Mouse (Mus musculus) urinary bladder, postnatal 36 days (tissue): ENCODE measurements around the gene Cdk1.
"Not testable (repeated sequence)": the region's sequence is repeated elsewhere in the genome, so short reads cannot be mapped to it uniquely, and the experiment has no call there.

ENCODE experiments used
- DNase-seq, 2 experiments: peaks; one replicate each; pipeline ENCODE4 v3.0.0; 2022; ENCODE audit warnings: low spot score in 2 of 2, mixed read lengths in 1 of 2

Cdk1 gene

DNA sequence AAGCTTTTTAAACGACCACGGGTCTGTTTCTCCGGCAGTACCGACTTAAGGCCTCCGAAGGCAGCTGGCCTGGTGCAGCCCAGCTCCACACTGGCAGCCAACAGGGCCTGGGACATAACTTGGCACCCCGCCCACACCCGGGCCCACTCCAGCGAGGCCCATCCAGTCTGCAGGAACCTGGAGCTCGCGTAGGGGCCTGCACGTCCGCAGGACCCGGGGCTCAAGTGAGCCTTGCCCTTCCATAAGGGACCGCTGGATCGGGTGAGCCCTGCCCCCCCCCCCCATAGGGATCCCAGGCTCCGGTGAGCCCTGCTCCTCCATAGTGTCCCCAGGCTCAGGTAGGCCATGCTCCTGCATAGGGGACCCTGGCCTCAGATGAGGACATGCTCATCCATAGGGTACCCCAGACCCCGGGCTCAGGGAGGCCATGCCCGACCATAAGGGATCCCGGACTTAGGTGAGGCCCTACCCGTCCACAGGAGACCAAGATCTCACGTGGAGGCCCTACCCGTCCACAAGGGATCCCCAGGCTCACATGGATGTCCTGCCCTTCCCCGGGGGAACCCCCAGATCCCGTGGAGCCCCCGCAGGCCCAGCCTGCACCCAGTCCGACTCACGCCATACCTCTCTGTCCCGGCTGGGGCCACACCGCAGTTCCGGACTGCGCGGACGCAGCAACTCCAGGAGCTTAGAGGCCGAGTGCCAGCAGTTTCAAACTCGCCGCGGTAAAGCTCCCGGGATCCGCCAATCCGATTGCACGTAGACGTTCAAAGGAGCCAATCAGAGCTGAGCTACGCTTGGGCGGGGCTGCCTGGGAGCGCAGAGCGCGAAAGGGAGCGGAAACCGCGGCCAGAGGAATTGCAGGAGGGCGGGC lies at the start of gene Cdk1:
Cdk1 (minus strand) TSS at position 727 of the 874 bp plus-strand sequence.
- peak; percentile 96 for DNase-seq

DNA sequence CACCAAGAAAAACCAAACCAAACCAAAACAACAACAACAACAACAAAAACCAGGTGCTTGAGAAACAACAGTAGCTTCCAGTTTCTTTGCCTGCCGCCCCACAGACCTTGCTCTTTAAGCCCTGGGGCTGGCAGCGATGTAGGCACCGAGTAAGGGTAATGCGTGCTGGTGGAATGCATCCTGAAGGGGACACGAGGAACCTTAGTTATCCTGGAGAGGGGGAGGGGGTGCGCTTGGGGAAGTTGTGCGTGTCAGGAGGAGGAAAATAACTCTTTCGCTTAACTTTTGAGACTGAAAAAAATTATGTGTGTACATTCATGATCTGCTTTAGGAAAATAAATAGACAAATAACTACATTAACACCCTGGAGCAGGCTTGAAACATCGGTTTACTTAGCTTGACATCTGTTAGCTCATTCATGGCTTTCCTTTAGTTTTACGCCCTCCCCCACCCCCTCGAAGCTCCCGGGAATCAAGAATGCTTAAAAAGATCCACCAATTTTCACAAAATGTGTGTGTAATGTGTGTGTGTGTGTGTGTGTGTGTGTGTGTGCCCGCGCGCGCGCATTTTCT lies 47.2 kb upstream of the Cdk1 start:
- DNase-seq: no peak

DNA sequence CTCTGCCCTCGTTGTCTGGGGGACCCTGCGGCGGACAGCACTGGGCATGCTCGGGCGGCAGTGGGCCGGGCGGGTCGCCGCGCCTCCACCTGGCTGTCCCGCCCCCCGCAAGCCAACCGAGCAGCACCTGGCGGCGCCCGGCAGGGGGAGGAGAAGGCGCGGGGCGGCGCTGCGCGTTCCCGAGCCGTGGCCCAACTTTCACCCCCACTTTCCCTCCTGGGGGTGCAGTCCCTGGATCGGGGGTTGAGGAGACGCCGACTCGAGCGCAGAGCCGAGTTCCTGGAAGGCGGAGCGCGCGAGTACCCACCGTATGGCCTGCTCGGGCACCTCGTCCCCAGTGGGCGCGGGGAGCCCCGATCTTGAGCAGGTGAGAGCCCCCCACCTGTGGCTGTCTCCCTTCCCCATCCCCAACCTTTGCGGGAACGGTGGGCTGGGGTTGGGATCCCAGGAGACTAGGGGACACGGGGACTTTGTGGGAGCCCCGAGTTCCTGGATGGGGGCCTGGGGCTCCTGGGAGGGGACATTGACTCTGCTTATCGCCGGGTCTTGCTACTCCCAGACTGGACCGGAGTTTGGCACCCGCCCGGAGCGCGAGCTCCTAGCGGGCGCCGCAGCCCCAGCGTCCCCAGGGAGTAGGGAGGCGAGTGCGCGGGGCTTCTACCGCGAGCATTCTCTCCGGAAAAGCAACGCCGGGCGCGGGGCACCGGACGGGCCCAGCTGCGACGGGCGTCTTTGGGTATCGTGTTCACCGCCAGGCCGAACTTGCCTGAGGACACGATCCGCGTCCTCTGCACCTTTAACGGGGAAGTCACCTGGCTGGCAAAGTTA lies 46.2 kb upstream of the Cdk1 start, which contains the start of gene Ank3:
Ank3 (plus strand) TSS at position 11 of the 828 bp plus-strand sequence.
- peak; percentile 31 to 43 for DNase-seq

DNA sequence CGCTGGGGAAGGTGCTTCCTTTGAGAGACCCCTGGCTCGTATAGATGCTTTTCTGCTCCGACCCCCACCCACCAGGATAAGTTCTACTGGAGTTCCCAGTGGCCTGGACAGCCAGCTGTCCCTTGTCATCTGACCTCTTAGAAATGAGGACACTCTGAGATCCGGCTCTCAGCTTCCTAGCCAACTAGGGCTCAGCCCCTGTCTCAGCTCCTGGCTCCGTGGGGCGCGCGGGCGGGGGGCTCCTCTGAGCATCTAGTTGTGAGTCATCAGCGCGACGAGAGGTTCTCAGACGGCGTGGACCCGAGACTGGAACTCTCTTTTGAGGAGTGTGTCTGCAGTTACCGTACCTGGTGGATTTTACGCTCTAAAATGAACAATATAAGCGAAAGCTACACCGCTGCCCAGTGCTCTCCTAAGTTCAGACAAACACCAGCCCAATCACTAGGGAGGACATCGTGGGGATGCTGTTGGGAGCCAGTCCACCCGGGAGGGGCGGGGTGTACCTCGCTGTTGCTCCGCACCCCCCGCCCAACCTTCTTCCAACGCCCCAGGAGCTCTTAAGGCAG lies 45.5 kb upstream of the Cdk1 start:
- no peak for DNase-seq

DNA sequence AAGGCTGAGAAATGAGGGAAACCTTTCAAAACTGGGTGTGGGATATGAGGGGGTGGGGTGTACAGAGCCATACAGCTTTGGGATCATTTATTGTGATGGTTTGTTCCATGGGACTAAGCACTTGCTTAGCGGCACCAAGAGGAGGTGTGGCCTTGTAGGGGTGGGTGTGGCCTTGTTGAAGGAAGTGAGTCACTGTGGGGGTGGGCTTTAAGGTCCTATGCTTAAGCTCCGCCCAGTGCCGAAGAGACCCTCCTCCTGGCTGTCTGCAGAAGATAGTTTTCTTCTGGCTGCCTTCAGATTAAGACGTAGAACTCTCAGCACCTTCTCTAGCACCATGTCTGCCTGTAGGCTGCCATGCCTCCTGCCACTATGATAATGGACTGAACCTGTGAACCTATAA lies 36.8 kb upstream of the Cdk1 start:
- DNase-seq: no peak

DNA sequence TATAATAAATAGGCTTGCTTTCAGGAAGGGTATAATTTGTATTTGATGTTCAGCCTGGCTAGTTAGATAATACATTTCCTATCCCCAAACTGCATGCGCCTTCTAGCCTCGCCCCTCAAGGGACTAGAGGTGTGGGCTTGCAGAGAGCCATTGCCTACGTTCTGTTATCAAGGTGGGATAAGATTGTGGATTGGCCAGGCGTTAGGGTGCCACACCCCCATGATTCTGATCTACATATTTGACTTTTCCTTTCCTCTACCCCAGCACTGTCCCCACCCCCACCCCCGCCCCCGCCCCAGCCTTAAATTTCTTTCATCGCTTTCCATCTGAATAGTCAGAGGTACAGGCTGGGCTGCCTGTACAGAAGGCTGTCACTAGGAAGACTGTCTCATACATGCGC lies 34.0 kb upstream of the Cdk1 start:
- DNase-seq: no peak

DNA sequence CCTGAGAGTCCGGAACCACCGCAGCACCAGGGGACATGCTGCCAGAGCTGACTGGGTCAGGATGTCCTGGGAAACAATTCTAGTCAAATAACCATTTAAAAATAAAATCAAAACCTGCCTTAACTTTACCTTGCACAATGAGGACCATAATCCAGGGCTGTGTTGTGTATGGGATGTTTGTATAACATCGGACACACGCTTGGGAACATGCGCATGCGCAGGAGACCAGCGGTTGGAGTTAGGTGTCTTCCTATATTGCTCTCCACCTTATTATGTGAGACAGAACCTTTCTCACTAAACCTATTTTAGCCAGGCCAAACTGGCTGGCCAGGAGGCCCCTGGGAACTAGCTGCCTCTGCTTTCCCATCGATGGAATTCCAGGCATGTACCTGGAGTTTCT lies 32.4 kb upstream of the Cdk1 start:
- no peak for DNase-seq

DNA sequence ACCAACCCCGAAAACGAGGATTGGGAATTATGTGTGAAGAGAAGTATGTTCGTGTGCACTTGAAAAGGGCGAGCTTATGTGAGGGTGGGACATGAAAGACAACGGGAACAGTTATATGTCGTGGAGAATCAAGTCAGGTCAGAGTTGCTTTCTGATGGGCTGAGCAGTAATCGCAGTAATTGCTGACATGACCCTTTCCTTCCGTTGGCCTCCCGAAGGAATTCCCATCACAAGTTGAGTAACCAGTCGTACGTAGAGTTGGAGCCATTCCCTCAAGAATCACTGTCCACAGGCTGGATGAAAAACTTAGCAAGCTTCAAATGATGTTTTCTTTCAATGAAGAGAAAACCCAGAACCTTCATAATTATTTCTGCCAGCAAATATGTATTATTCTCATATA lies 31.9 kb upstream of the Cdk1 start:
- DNase-seq: no peak

DNA sequence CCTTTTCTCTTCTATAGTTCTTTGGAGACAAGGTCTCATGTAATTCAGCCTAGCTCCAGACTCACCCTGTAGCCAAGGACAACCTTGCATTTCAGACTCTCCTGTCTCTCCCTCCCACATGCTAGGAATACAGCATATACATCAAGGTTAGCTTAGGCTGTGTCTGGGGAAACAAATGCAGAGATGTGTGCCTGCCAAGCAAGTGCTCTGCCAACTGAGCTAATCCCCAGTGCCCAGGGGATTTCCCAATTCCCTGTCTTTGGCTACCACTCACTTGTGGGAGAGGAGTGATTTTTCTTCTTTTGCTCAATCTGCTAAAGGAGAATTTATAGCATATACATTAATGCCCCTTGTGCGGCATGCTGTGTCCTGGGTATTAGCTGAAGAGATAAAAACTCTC lies 30.4 kb upstream of the Cdk1 start:
- no peak for DNase-seq

DNA sequence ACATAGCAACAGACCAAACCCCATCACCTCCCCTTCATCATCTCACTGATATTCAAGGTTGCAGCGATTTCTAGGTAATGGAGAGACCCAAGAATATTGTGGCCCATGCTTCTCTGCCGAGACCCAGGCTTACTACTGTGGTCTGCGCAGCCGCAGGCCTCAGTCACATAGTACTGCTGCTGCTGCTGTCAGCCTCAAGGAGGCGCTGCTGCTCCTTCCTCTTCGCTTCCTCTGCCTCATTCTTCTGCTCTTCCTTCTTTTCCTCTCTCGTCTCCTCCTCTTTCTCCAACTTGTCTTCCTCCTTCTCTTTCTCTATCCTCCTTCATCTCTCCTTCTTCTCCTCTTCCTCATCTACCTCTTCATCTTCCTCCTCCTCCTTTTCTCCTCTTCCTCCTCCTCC lies 22.4 kb upstream of the Cdk1 start:
- no peak for DNase-seq

DNA sequence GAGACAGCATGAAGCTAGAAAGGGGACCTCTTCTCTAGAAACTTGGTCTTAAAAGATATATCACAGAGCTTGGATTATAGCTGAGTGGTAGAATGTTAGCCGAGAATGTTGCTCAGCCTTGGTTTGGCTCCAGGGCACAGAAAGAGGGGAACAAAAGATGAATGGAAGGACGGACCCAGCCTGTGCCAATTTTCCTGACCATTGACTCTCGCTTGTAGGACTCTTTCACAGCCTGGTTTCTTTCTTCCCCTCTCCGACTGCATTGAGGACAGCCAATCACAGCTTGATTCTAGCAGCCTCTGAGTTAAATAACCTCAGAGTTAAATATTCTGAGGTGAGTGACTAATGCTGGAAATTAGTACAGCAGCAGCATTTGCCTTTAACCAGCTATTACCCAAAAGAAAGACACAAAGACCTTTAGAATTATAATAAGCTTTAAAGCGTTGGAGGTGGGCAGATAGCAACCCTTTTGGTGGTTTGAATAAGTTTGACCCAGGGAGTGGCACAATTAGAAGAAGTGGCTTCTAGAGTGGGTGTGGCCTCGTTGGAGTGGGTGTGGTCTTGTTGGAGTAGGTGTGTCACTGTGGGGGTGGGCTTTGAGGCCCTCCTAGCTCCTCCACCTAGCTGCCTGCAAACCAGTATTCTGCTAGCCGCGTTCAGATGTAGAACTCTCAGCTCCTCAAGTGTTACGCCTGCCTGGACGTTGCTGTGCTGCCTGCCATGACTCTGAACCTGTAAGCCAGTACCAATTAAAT lies 21.2 kb upstream of the Cdk1 start:
- no peak for DNase-seq

DNA sequence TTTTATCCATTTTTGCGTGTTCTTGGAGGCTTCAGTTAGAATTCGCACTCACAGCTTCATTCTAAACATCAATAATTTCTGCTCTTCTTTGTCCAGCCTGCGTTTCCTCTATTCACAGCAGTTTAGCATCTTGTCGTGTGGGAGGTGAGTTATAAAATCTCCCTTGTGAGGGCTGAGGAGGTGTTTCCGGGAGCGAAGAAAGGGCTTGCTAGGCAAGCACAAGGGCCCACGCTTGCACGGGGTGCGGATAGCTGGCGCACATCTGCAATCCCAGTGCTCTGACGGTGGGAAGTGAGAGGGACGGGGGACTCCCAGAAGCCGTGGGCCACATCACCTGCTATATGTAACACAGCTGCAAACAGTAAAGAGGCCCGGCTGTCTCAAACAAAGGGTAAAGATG lies 19.3 kb upstream of the Cdk1 start:
- no peak for DNase-seq

DNA sequence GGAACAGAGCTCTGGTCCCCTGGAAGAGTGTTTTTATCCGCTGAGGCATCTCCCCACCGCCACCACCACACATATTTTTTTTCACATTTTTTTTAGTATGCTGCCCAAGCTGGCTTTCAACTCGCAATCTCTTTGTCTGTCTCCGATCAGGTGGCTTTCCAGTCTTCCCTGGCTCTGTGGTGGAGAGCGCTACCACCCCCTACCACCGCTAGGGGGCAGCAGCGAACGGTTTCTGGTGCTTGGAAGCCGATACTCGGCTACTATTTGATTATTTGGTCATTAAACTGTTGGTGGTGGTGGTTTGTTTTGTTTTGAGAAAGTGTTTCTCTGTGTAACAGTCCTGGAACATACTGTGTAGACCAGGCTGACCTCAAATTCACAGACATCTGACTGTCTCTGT lies 18.7 kb upstream of the Cdk1 start:
- peak in 1 of 2 experiments; percentile 18 for DNase-seq

DNA sequence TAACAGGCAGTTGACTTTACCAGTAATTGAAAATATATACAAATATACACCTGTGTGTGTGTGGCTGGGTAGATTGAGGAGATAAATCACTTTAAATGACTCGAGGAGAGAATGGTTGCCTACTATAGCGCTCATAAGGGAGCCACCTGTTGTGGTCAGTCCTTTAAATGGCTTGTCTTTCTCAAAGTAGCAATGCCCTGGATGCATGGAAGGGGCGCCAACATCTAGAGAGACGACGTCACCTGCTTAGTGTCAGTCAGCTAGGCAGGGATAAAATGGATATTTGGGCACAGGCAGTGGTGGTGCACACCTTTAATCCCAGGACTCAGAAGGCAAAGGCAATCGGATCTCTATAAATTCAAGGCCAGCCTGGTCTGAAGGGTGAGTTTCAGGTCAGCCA lies 16.6 kb upstream of the Cdk1 start:
- DNase-seq: no peak

DNA sequence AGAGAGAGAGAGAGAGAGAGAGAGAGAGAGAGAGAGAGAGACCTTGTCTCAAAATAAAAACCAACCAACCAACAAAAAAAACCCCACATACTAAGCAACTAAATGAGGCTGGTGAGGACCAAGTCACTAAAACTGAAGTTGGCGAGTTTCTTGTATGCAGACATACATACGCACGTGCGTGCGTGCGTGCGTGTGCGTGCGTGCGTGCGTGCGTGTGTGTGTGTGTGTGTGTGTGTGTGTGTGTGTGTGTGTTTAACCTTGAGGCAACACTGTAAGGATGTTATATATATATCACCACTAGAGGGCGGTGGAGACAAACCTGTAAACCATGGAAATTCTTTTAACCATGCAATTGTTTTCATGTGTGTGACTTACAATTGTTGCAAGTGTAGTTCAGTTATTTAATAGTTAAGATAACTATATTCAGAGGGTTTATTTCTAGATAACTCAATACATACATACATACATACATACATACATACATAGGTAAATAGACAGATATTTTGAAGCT lies 14.2 kb upstream of the Cdk1 start:
- DNase-seq: no peak

DNA sequence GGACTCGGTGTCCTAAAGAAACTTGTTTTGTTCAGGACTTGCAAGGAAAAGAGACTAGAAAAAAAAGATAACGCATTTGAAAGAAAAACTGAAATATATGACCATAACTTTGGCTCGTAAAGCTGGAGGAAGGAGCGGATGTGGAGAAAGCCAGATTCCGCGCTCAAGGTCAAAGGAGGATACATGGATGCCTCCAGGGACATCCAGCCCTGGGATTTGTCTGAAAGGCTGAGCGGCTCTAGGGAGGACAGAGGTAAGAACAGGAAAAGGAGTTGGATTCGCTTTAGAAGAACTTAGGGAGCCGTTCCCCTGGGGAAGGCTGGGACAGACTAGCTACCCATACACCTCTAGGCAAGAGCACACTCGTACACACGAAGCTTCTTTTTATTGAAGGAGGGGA lies 13.5 kb upstream of the Cdk1 start:
- DNase-seq: no peak

DNA sequence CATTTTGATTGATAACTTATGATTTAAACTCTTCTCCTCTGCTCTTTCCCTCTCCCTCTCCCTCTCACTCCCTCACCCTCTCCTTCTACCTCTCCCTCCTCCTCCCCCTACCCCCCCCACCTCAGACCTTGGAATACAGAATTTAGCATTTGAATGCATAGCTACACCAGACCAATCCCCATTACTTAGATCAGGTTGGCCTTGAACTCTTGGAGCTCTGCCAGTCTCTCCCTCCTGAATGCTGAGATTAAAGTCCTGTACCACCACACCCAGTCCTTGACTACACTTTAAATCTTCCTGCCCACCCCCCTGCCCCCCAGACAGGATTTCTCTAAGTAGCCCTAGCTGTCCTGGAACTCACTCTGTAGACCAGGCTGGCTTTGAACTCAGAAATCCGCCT lies 6.9 kb upstream of the Cdk1 start:
- DNase-seq: no peak

DNA sequence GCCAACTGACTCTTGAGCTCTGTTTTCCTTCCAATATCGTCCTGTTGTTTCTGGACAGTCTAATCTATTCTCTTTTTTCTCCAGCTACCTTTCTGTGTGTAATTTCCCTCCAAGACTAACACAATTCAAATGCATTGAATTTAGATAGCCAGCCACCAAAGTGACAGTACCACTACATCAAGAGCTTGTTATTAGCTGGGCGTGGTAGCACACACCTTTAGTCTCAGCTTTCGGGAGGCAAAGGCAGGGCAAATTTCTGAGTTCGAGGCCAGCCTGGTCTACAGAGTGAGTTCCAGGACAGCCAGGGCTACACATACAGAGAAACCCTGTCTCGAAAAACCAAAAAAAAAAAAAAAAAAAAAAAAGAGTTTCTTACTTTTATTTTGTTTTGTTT lies 345 bp upstream of the Cdk1 start:
- not testable (repeated sequence) for DNase-seq

DNA sequence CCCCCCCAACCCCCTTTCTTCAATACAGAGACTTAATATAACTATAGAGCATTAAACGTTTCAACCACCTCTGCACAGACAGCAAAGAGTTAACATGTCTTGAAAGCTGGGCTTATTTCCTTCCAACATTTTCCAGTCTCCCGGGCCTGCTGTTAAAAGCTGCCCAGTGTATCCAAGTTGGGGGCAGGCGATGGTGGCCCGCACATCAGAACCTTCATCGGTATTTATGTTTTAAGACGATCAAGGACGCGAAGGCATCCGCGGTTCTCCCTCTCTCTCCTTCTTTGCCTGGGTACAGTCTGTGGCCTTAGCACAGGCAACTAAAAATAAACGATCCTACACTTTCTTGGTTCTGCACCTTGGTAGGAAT lies 911 bp downstream of the Cdk1 start:
- DNase-seq: no peak

DNA sequence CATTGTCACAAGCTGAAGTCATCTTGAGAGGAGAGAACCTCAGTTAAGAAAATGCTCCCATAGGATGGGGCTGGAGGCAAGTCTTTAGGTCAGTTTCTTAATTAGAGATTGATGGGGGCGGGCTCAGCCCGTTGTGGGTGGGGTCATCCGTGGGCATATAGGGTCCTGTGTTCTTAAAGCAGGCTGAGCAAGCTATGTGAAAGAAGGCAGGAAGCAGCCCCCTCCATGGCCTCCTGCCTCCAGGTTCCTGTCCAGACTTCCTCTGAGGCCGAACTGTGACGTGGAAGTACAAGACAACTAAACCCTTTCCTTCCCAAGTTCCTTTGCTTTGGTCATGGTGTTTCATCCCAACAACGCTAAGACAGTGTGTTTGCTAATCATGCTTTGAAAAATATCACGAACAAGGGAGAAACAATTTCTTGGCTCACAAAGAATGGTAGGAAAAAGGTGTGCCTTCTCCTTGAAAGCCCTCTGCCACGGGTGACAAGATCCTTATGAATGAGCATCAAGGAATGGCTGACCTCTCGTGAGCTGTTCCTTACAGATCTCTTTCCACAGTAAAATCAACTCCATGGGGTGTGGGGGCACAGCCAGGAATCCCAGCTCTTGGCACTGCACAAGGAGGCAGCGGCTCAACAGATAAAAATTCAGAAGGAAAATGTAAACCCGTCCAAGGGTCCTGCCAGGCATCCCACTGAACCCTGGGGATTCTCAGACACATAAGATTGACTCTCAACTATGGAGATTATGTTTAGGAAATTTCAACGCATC lies 1.5 kb downstream of the Cdk1 start:
- no peak for DNase-seq

DNA sequence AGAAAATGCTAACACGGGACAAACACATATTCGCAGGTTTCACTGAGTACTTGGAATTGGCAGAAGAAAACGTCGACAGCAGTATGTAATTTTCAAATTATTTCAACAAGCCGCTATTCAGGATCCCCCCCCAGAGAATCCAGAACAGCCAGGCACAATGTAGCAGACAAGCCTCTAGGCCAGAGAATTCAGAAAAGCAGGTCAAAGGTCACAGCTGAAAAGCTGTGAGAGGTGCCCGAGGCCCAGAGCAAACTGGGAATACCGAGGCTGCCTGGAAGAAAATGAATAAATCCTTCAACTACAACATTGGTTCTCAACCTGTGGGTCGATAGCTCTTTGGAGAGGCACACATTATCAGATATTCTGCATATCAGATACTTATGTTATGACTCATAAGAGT lies 4.5 kb downstream of the Cdk1 start:
- DNase-seq: no peak
